In the genomic region with DNA sequence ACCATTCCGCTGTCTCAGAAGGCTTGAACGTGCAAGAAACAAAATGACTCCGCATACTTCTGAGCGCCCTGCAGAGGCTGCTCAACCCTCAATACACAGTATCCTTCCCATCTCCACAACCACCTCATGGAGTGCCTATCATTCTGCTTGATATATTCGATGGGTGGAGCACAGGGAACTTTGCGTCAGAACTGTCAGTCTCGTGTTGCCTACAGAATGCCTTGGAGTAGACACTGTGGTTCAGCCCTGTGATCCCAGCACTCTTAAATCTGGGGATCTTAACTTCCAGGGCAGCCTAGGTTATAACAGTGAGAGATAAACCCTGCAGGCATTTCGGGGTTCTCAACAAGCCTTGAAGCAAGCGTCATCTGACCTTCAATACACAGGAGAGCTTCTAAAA, we compare ENCODE assay signal across 7 mouse cellular contexts. TPM values are rescaled to one million over a fixed set of nuclear protein-coding genes. Genes with fewer than 3 reads are reported as not detected.
DNase-seq lines count a peak whose midpoint lies in the region; ATAC-seq and TF ChIP-seq lines count a peak whose summit lies in the region.

No protein-coding gene starts in this region.

- no peaks in the 10 kb centered on the region for H3K27me3 ChIP-seq in lung, embryonic 14.5 days (ENCODE audit: insufficient read depth, low read length)
- no peaks in the 10 kb centered on the region for H3K27me3 ChIP-seq in embryonic facial prominence, embryonic 11.5 days (ENCODE audit: control insufficient read depth, insufficient read depth, low read length)
- H3K27me3 ChIP-seq in hindbrain, embryonic 16.5 days (replicated peaks; ENCODE audit: control insufficient read depth, insufficient read depth, low read length) = no peaks in the 10 kb centered on the region
- H3K27me3 ChIP-seq in midbrain, embryonic 16.5 days (ENCODE audit: control insufficient read depth, insufficient read depth, low read depth, low read length) = no peaks in the 10 kb centered on the region

- TF ChIP-seq CTCF in lung, embryonic 14.5 days (IDR thresholded peaks at IDR 0.05; ENCODE audit: low read depth) = no peak

- ATAC-seq in lung, embryonic 14.5 days (ENCODE audit: insufficient read depth) = no peak
- ATAC-seq in embryonic facial prominence, embryonic 11.5 days (replicated peaks; ENCODE audit: insufficient number of reproducible peaks, low FRiP score, low TSS enrichment, low read depth) = no peak
- ATAC-seq in hindbrain, embryonic 16.5 days = no peak
- no peak for ATAC-seq in midbrain, embryonic 16.5 days
- no peak for ATAC-seq in monocyte, adult 5-6 weeks (replicated peaks; ENCODE audit: insufficient number of reproducible peaks, low FRiP score, low TSS enrichment, poor library complexity, severe bottlenecking)

- no peak overlapping the region for H3K27ac ChIP-seq in lung, embryonic 14.5 days (ENCODE audit: low read depth)
- no peak overlapping the region for H3K27ac ChIP-seq in embryonic facial prominence, embryonic 11.5 days (replicated peaks; ENCODE audit: low read depth, low read length)
- no peak overlapping the region; the same call in 1 of the 2 replicates for H3K27ac ChIP-seq in hindbrain, embryonic 16.5 days (ENCODE audit: low read depth, low read length)
- H3K27ac ChIP-seq in midbrain, embryonic 16.5 days (ENCODE audit: low read length) = peak overlapping the region; percentile 88; the same call in 1 of the 2 replicates

- H3K4me2 ChIP-seq in lung, embryonic 14.5 days = peak overlapping the region; percentile 67
- H3K4me2 ChIP-seq in embryonic facial prominence, embryonic 11.5 days (ENCODE audit: low read depth, low read length) = peak overlapping the region; percentile 61
- peak overlapping the region; percentile 70 for H3K4me2 ChIP-seq in hindbrain, embryonic 16.5 days (ENCODE audit: low read length)
- peak overlapping the region; percentile 78 for H3K4me2 ChIP-seq in midbrain, embryonic 16.5 days (ENCODE audit: low read length)

- peak overlapping the region; percentile 78; the same call in 1 of the 2 replicates for H3K9ac ChIP-seq in lung, embryonic 14.5 days
- peak overlapping the region; percentile 72; the same call in 1 of the 2 replicates for H3K9ac ChIP-seq in embryonic facial prominence, embryonic 11.5 days (replicated peaks; ENCODE audit: low read length)
- peak overlapping the region; percentile 84; the same call in 1 of the 2 replicates for H3K9ac ChIP-seq in hindbrain, embryonic 16.5 days (ENCODE audit: low read depth, low read length)
- H3K9ac ChIP-seq in midbrain, embryonic 16.5 days (ENCODE audit: low read depth, low read length) = peak overlapping the region; percentile 93

- H3K4me1 ChIP-seq in lung, embryonic 14.5 days (ENCODE audit: insufficient read depth) = no peaks in the 10 kb centered on the region
- H3K4me1 ChIP-seq in embryonic facial prominence, embryonic 11.5 days (ENCODE audit: control insufficient read depth, insufficient read depth, low read length) = no peaks in the 10 kb centered on the region; the same call in 1 of the 2 replicates
- peaks cover 21% of the 10 kb centered on the region for H3K4me1 ChIP-seq in hindbrain, embryonic 16.5 days (ENCODE audit: control insufficient read depth, insufficient read depth, low read depth, low read length)
- peaks cover 24% of the 10 kb centered on the region for H3K4me1 ChIP-seq in midbrain, embryonic 16.5 days (ENCODE audit: control insufficient read depth, insufficient read depth, low read length)

- H3K9me3 ChIP-seq in lung, embryonic 14.5 days (ENCODE audit: low read depth, low read length) = no peaks in the 10 kb centered on the region
- no peaks in the 10 kb centered on the region for H3K9me3 ChIP-seq in embryonic facial prominence, embryonic 11.5 days (replicated peaks; ENCODE audit: control insufficient read depth, low read length)
- H3K9me3 ChIP-seq in hindbrain, embryonic 16.5 days (ENCODE audit: control insufficient read depth, low read length) = no peaks in the 10 kb centered on the region
- H3K9me3 ChIP-seq in midbrain, embryonic 16.5 days (replicated peaks; ENCODE audit: control insufficient read depth, low read length, poor library complexity, severe bottlenecking) = no peaks in the 10 kb centered on the region

- H3K4me3 ChIP-seq in lung, embryonic 14.5 days (ENCODE audit: low read depth, low read length) = peak overlapping the region; percentile 82
- peak overlapping the region; percentile 71; the same call in 1 of the 2 replicates for H3K4me3 ChIP-seq in embryonic facial prominence, embryonic 11.5 days (ENCODE audit: low read depth, low read length)
- H3K4me3 ChIP-seq in hindbrain, embryonic 16.5 days (ENCODE audit: low read length) = peak overlapping the region; percentile 75
- H3K4me3 ChIP-seq in midbrain, embryonic 16.5 days (ENCODE audit: low read depth, low read length) = peak overlapping the region; percentile 84

- no peaks in the 10 kb centered on the region for H3K36me3 ChIP-seq in lung, embryonic 14.5 days (ENCODE audit: insufficient read depth)
- H3K36me3 ChIP-seq in embryonic facial prominence, embryonic 11.5 days (replicated peaks; ENCODE audit: control insufficient read depth, insufficient read depth, low read depth, low read length) = no peaks in the 10 kb centered on the region
- H3K36me3 ChIP-seq in hindbrain, embryonic 16.5 days (ENCODE audit: control insufficient read depth, insufficient read depth, low read length) = no peaks in the 10 kb centered on the region
- H3K36me3 ChIP-seq in midbrain, embryonic 16.5 days (ENCODE audit: control insufficient read depth, insufficient read depth, low read length) = no peaks in the 10 kb centered on the region

- WGBS in lung, embryonic 14.5 days = 56% methylated on average over 9 of the region's 9 CpGs
- 64% methylated on average over 9 of the region's 9 CpGs for WGBS in embryonic facial prominence, embryonic 11.5 days
- 65% methylated on average over 9 of the region's 9 CpGs for WGBS in hindbrain, embryonic 16.5 days
- WGBS in midbrain, embryonic 16.5 days = 61% methylated on average over 9 of the region's 9 CpGs

- no peak for DNase-seq in lung, embryonic 14.5 days
- no peak for DNase-seq in lung, postnatal 25 days (ENCODE audit: low spot score)
- DNase-seq in embryonic facial prominence, embryonic 11.5 days (ENCODE audit: low spot score) = no peak
- no peak for DNase-seq in retina, postnatal 1 day

RNA-seq across cellular contexts. Expression of gene Auh, which starts 1.1 kb away (rescaled TPM):
- polyA plus RNA-seq in lung, embryonic 14.5 days (2014; fragmentation: Nextera tagmentation; extraction: Ambion mirVana) = 32.3 and 34.8 TPM in 2 replicates
- polyA plus RNA-seq in embryonic facial prominence, embryonic 11.5 days (2014; fragmentation: Nextera tagmentation; extraction: Ambion mirVana) = 32.8 and 33.1 TPM in 2 replicates
- polyA plus RNA-seq in hindbrain, embryonic 16.5 days (2015; fragmentation: Nextera tagmentation; extraction: Ambion mirVana) = 66.5 and 75.0 TPM in 2 replicates
- polyA plus RNA-seq in midbrain, embryonic 16.5 days (2015; fragmentation: Nextera tagmentation; extraction: Ambion mirVana) = 59.6 and 60.2 TPM in 2 replicates
- 67.6 to 97.6 TPM (median 69.5 TPM) in 3 replicates for total RNA-seq in monocyte, adult 5-6 weeks (2017)

RNA-seq across cellular contexts. Expression of gene Nfil3, which starts 52.5 kb away (rescaled TPM):
- 18.5 and 20.0 TPM in 2 replicates for polyA plus RNA-seq in lung, embryonic 14.5 days (2014; fragmentation: Nextera tagmentation; extraction: Ambion mirVana)
- 23.9 and 25.4 TPM in 2 replicates for polyA plus RNA-seq in embryonic facial prominence, embryonic 11.5 days (2014; fragmentation: Nextera tagmentation; extraction: Ambion mirVana)
- 44.8 and 46.0 TPM in 2 replicates for polyA plus RNA-seq in hindbrain, embryonic 16.5 days (2015; fragmentation: Nextera tagmentation; extraction: Ambion mirVana)
- 46.5 and 47.0 TPM in 2 replicates for polyA plus RNA-seq in midbrain, embryonic 16.5 days (2015; fragmentation: Nextera tagmentation; extraction: Ambion mirVana)
- total RNA-seq in monocyte, adult 5-6 weeks (2017) = 97.8 to 144 TPM (median 137 TPM) in 3 replicates
